Mouse (Mus musculus): ENCODE results near the gene E2f8.

E2f8 gene

DNA sequence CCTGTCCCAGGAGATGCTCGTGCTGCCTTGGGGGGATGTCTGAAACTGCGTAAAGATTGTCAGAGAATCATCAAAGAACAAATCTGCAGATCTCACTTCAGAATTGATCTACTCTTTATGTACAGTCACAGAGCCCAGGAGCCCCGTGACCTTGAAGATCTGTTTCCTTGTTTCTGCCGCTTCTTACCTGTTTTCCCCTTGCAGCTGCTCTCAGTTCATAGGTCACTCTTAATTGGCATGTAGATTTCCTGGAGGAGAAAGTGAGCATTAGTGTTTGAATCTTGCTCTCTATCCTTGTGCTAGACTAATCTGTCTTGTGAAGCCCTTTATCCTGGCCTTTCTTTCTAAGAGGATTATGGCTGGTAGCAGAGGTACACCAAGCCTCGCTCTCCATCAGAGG lies 59.7 kb downstream of the E2f8 start:
- in situ Hi-C loops (cut with MboI) = no loop called here
